12 mouse cellular contexts compared by ENCODE assay signal in genomic region chr12:82664598-82664997, GRCm38 (mm10).
DNase-seq lines count a peak whose midpoint lies in the region; ATAC-seq and TF ChIP-seq lines count a peak whose summit lies in the region.
"Had no signal": no experiment of that assay in that cellular context is flagged by ENCODE, and none has a peak within 500 bp of the region (broad histone marks: within the 10 kb centered on the region; RNA-seq: fewer than 3 reads in every experiment).

No protein-coding gene starts in this region.

- TF ChIP-seq POLR2A in brain, embryonic 14.5 days (IDR thresholded peaks at IDR 0.05; ENCODE audit: borderline replicate concordance, extremely low read depth, insufficient read depth, insufficient read length, poor library complexity, severe bottlenecking), result no peak

- peak; percentile 90 for DNase-seq in heart, adult 11 months
- no peak for DNase-seq in heart, postnatal 25 days (ENCODE audit: low spot score)
- DNase-seq in brain, embryonic 14.5 days (ENCODE audit: low read depth), result peak; percentile 34
- DNase-seq in lung, postnatal 10 days, result peak; percentile 51
- DNase-seq in layer of hippocampus, adult 9-11 months, result no peak
- DNase-seq in embryo, embryonic 10 days (ENCODE audit: low spot score), result no peak
- no peak for DNase-seq in adrenal gland, adult 2 months
- DNase-seq: thymus, postnatal 36 days had no signal

- no peak overlapping the region for H3K9ac ChIP-seq in heart, embryonic 12.5 days
- H3K9ac ChIP-seq: limb, embryonic 12.5 days; midbrain, embryonic 13.5 days had no signal

- ATAC-seq in heart, embryonic 12.5 days (ENCODE audit: insufficient number of reproducible peaks, low FRiP score), result 0 out of 2 replicates have a peak, but pooled peaks have one; percentile 48
- ATAC-seq: midbrain, embryonic 13.5 days had no signal

- no peak overlapping the region for H3K4me3 ChIP-seq in heart, embryonic 12.5 days
- H3K4me3 ChIP-seq: erythroblast, embryonic 14.5 days; limb, embryonic 12.5 days; midbrain, embryonic 13.5 days had no signal

- H3K27ac ChIP-seq in heart, embryonic 12.5 days (ENCODE audit: poor library complexity, severe bottlenecking), result peak overlapping the region; percentile 93
- H3K27ac ChIP-seq: limb, embryonic 12.5 days; midbrain, embryonic 13.5 days had no signal

- no peaks in the 10 kb centered on the region for H3K27me3 ChIP-seq in heart, embryonic 12.5 days (replicated peaks)
- H3K27me3 ChIP-seq: limb, embryonic 12.5 days; midbrain, embryonic 13.5 days had no signal

- H3K9me3 ChIP-seq in heart, embryonic 12.5 days (replicated peaks), result no peaks in the 10 kb centered on the region
- H3K9me3 ChIP-seq: limb, embryonic 12.5 days; midbrain, embryonic 13.5 days had no signal

- peak overlapping the region; percentile 57 for H3K4me2 ChIP-seq in heart, embryonic 12.5 days
- H3K4me2 ChIP-seq: limb, embryonic 12.5 days; midbrain, embryonic 13.5 days had no signal

- no peak for TF ChIP-seq CTCF in brain, embryonic 14.5 days (IDR thresholded peaks at IDR 0.05; ENCODE audit: borderline replicate concordance, extremely low read depth, insufficient read depth, insufficient read length)

- intact Hi-C loops in heart, postnatal 25 days (cut with DNase I), result no loop called here

- 21% methylated on average over 7 of the region's 7 CpGs for WGBS in heart, embryonic 12.5 days

- no peaks in the 10 kb centered on the region for H3K36me3 ChIP-seq in heart, embryonic 12.5 days
- H3K36me3 ChIP-seq: limb, embryonic 12.5 days; midbrain, embryonic 13.5 days had no signal

- peaks cover 12% of the 10 kb centered on the region for H3K4me1 ChIP-seq in heart, embryonic 12.5 days (replicated peaks)
- H3K4me1 ChIP-seq: limb, embryonic 12.5 days; midbrain, embryonic 13.5 days had no signal

Comparison
In these comparisons a context has a peak if more than half of its experiments do, and no peak if none do; other contexts are left out.
1. DNase-seq: peak in heart, adult 11 months (single experiment), brain, embryonic 14.5 days (single experiment) and lung, postnatal 10 days (single experiment); none in heart, postnatal 25 days (single experiment), layer of hippocampus, adult 9-11 months (single experiment), embryo, embryonic 10 days (single experiment) and adrenal gland, adult 2 months (single experiment).